Mouse (Mus musculus): ENCODE measurements around the gene Sh2d3c. TPM values are rescaled to one million over a fixed set of nuclear protein-coding genes. Genes with fewer than 3 reads are reported as not detected.
A peak's percentile ranks its signal among the peaks of the same experiment; 100 is the strongest.

Gene Sh2d3c
- total RNA-seq, 1 experiment = 1.8 TPM

DNA sequence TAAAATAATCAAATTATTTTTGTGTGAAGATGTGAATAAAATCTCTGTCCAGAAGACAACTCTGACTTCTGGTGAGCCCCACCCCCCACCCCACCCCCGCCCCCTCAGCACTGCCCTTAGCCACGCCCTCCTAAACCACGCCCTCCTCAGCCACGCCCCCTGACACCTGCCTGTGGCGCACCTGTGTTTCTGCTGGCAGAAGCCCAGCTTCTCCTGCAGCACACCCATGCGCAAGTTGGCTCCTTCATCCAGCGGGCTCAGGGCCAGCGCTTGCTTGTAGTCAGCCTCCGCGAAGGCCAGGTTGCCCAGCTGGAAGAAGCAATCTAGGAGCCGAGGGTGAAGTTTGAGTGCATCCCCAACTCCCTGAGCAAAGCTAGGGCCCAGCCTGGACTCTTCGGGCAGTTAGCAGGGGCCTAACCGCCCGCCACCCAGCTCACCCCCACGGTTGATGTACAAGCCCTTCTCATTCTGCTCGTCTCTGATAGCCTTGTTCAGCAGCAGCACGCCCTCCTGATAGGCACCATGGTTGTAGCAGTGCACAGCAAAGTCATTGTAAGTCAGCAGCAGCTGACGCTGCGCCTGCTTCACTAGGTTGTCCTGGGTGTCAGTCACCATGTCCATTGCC is 47.9 kb downstream of the Sh2d3c start:
- in situ Hi-C loops (cut with MboI; ENCODE audit: low sequenced_read_pairs in 2 of 2, unreplicated experiment in 2 of 2) = no loop called here
- Histone ChIP-seq H3K9me3 (ENCODE audit: control insufficient read depth, insufficient read depth, low read depth, low read length) (no peaks in the 10 kb centered on the region), H3K27ac (ENCODE audit: insufficient read depth, low read depth, low read length, poor library complexity, severe bottlenecking) (no peak overlapping the region), H3K36me3 (ENCODE audit: control insufficient read depth, insufficient read depth, low read length, poor library complexity, severe bottlenecking) (no peaks in the 10 kb centered on the region), H3K4me1 (ENCODE audit: control insufficient read depth in 2 of 2, insufficient read depth in 2 of 2, low read length in 2 of 2, poor library complexity in 1 of 2) (peaks cover 0 to 18% of the 10 kb centered on the region in 2 experiments; a peak in 2 of 4 replicates), H3K4me3 (ENCODE audit: insufficient read depth in 1 of 2, low read depth in 1 of 2, low read length in 2 of 2, poor library complexity in 1 of 2, severe bottlenecking in 1 of 2) (peak overlapping the region in 1 of 2 experiments; percentile 46; a peak in 2 of 4 replicates), H3K9ac (ENCODE audit: insufficient read depth, low read depth, low read length, poor library complexity, severe bottlenecking) (no peak overlapping the region)
- DNase-seq (ENCODE audit: low read depth, low spot score) = no peak
- no peak for TF ChIP-seq ZNF384 (IDR thresholded peaks at IDR 0.05; ENCODE audit: low read depth, low read length)
- TF ChIP-seq MAFK (IDR thresholded peaks at IDR 0.05; ENCODE audit: insufficient read depth, low read depth, low read length) = no peak
- no peak for TF ChIP-seq CHD2 (IDR thresholded peaks at IDR 0.05; ENCODE audit: low read depth, low read length)
- TF ChIP-seq HCFC1 (IDR thresholded peaks at IDR 0.05; ENCODE audit: borderline replicate concordance, insufficient read depth, low read length) = no peak
- TF ChIP-seq ZC3H11A (IDR thresholded peaks at IDR 0.05; ENCODE audit: borderline replicate concordance, low read depth, low read length) = no peak

DNA sequence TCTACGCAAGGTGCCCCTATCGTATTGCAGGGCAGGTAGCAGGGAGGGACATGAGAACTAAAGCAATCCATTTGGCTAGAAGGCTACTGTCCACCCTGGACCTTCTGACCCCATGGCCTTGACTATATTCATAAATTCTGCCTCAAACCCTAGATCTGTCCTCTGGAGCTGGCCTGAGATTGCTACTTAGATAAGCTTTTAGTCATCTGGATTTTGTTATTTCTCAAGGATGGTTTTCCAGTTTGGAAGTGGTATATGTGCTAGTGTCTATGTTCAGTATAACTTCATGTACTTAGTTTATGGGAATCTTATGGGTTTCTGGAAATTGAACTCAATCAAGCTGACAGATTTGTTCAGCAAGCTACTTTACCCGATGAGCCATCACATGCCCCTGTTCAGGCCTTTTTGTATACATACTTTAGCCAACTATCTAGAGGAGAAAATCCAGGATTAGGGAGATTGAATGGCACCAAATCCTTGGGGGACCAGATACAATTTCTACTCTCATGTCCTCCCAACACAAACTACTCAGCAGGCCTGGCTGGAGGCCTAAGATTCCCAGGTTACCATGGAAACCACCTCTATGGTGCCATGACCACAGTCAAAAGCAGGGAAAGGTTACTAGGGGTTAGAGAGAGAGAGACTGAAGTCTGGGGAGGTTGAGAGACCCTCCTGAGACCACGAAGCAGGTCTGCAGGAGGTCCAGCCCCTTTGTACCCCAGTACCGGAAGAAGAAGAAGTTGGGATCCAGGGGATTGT is 48.7 kb downstream of the Sh2d3c start:
- H3K9ac ChIP-seq (ENCODE audit: insufficient read depth, low read depth, low read length, poor library complexity, severe bottlenecking) = no peak overlapping the region
- TF ChIP-seq HCFC1 (IDR thresholded peaks at IDR 0.05; ENCODE audit: borderline replicate concordance, insufficient read depth, low read length) = no peak
- TF ChIP-seq CHD2 (IDR thresholded peaks at IDR 0.05; ENCODE audit: low read depth, low read length) = no peak
- no peak for TF ChIP-seq ZNF384 (IDR thresholded peaks at IDR 0.05; ENCODE audit: low read depth, low read length)
- TF ChIP-seq ZC3H11A (IDR thresholded peaks at IDR 0.05; ENCODE audit: borderline replicate concordance, low read depth, low read length) = no peak
- TF ChIP-seq MAFK (IDR thresholded peaks at IDR 0.05; ENCODE audit: insufficient read depth, low read depth, low read length) = no peak
- no peak for DNase-seq (ENCODE audit: low read depth, low spot score)
- H3K4me3 ChIP-seq (ENCODE audit: insufficient read depth in 1 of 2, low read depth in 1 of 2, low read length in 2 of 2, poor library complexity in 1 of 2, severe bottlenecking in 1 of 2) = no peak overlapping the region
- no peak overlapping the region for H3K27ac ChIP-seq (ENCODE audit: insufficient read depth, low read depth, low read length, poor library complexity, severe bottlenecking)
- H3K36me3 ChIP-seq (ENCODE audit: control insufficient read depth, insufficient read depth, low read length, poor library complexity, severe bottlenecking) = no peaks in the 10 kb centered on the region
- no peaks in the 10 kb centered on the region for H3K9me3 ChIP-seq (ENCODE audit: control insufficient read depth, insufficient read depth, low read depth, low read length)
- in situ Hi-C loops (cut with MboI; ENCODE audit: low sequenced_read_pairs in 2 of 2, unreplicated experiment in 2 of 2) = no loop called here
- peaks cover 0 to 15% of the 10 kb centered on the region in 2 experiments; a peak in 2 of 4 replicates for H3K4me1 ChIP-seq (ENCODE audit: control insufficient read depth in 2 of 2, insufficient read depth in 2 of 2, low read length in 2 of 2, poor library complexity in 1 of 2)

DNA sequence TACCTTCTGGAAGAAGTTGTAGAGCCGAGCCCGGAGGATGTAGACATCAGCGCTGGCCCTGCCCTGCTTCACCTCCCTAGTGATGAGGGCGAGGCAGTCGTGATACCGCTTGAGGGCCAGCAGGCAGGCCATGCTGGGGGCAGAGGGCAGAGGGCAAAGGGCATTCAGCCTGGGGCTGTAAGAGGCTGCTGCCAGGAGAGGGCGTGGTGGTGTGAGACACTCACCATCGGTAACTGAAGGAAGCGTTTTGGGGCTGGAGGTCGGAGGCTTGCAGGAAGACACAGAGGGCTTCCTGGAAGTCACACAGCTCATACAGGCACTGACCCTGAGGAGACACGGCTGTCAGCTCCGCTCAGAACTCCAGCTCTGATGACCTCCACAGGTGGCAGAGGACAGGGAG is 51.0 kb downstream of the Sh2d3c start:
- H3K4me3 ChIP-seq (ENCODE audit: insufficient read depth in 1 of 2, low read depth in 1 of 2, low read length in 2 of 2, poor library complexity in 1 of 2, severe bottlenecking in 1 of 2) = peak overlapping the region in 1 of 2 experiments; percentile 4; a peak in 1 of 4 replicates
- TF ChIP-seq CHD2 (IDR thresholded peaks at IDR 0.05; ENCODE audit: low read depth, low read length) (no peak), ZNF384 (IDR thresholded peaks at IDR 0.05; ENCODE audit: low read depth, low read length) (no peak), HCFC1 (IDR thresholded peaks at IDR 0.05; ENCODE audit: borderline replicate concordance, insufficient read depth, low read length) (no peak), ZC3H11A (IDR thresholded peaks at IDR 0.05; ENCODE audit: borderline replicate concordance, low read depth, low read length) (no peak), MAFK (IDR thresholded peaks at IDR 0.05; ENCODE audit: insufficient read depth, low read depth, low read length) (no peak)
- H3K9ac ChIP-seq (ENCODE audit: insufficient read depth, low read depth, low read length, poor library complexity, severe bottlenecking) = no peak overlapping the region
- H3K27ac ChIP-seq (ENCODE audit: insufficient read depth, low read depth, low read length, poor library complexity, severe bottlenecking) = no peak overlapping the region
- H3K36me3 ChIP-seq (ENCODE audit: control insufficient read depth, insufficient read depth, low read length, poor library complexity, severe bottlenecking) = peaks cover 1% of the 10 kb centered on the region; the same call in 1 of the 2 replicates
- H3K4me1 ChIP-seq (ENCODE audit: control insufficient read depth in 2 of 2, insufficient read depth in 2 of 2, low read length in 2 of 2, poor library complexity in 1 of 2) = peaks cover 5 to 15% of the 10 kb centered on the region in 2 experiments; a peak in 2 of 4 replicates
- no peak for DNase-seq (ENCODE audit: low read depth, low spot score)
- in situ Hi-C loops (cut with MboI; ENCODE audit: low sequenced_read_pairs in 2 of 2, unreplicated experiment in 2 of 2) = no loop called here
- H3K9me3 ChIP-seq (ENCODE audit: control insufficient read depth, insufficient read depth, low read depth, low read length) = no peaks in the 10 kb centered on the region

DNA sequence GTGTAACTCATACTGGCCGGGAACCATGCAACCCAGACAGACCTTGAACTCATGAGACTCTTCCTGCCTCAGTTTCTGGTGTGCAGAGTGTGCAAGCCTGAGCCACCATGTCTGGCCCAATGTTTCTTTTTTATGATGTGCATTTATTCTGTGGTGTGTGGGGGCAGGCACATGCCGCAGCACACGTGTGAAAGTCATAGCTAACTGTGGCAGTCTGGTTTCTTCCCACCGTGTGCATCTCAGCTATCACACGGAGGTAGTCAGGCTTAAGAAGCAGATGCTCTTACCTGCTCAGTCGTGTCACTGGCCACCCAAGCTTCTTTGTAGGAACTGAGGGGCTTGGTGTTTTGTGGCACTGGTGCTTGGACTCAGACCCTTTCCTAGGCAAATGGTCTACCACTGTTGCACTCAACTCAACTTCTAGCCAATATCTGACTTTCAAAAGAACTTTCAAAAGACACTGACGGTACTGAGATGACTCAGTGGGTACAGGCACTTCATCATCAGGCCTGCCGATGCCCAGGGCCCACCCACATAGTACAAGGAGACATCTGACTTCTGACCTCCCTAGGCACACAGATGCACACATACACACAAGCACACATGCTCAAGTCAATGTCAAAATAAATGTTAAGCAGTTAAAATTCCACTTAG is 51.9 kb downstream of the Sh2d3c start:
- no peaks in the 10 kb centered on the region for H3K9me3 ChIP-seq (ENCODE audit: control insufficient read depth, insufficient read depth, low read depth, low read length)
- TF ChIP-seq ZNF384 (IDR thresholded peaks at IDR 0.05; ENCODE audit: low read depth, low read length) (no peak), HCFC1 (IDR thresholded peaks at IDR 0.05; ENCODE audit: borderline replicate concordance, insufficient read depth, low read length) (no peak), CHD2 (IDR thresholded peaks at IDR 0.05; ENCODE audit: low read depth, low read length) (no peak), MAFK (IDR thresholded peaks at IDR 0.05; ENCODE audit: insufficient read depth, low read depth, low read length) (no peak), ZC3H11A (IDR thresholded peaks at IDR 0.05; ENCODE audit: borderline replicate concordance, low read depth, low read length) (no peak)
- H3K4me3 ChIP-seq (ENCODE audit: insufficient read depth in 1 of 2, low read depth in 1 of 2, low read length in 2 of 2, poor library complexity in 1 of 2, severe bottlenecking in 1 of 2) = no peak overlapping the region
- H3K36me3 ChIP-seq (ENCODE audit: control insufficient read depth, insufficient read depth, low read length, poor library complexity, severe bottlenecking) = peaks cover 3% of the 10 kb centered on the region; the same call in 1 of the 2 replicates
- no peak overlapping the region for H3K27ac ChIP-seq (ENCODE audit: insufficient read depth, low read depth, low read length, poor library complexity, severe bottlenecking)
- in situ Hi-C loops (cut with MboI; ENCODE audit: low sequenced_read_pairs in 2 of 2, unreplicated experiment in 2 of 2) = no loop called here
- no peak overlapping the region for H3K9ac ChIP-seq (ENCODE audit: insufficient read depth, low read depth, low read length, poor library complexity, severe bottlenecking)
- H3K4me1 ChIP-seq (ENCODE audit: control insufficient read depth in 2 of 2, insufficient read depth in 2 of 2, low read length in 2 of 2, poor library complexity in 1 of 2) = peaks cover 5 to 15% of the 10 kb centered on the region in 2 experiments; a peak in 2 of 4 replicates
- DNase-seq (ENCODE audit: low read depth, low spot score) = no peak

Data from ES-E14 (cell line).